Mouse (Mus musculus) left cerebral cortex, adult 11 months (tissue): ENCODE results near the gene Enpp3.
"Not testable (repeated sequence)": the region's sequence is repeated elsewhere in the genome, so short reads cannot be mapped to it uniquely, and the experiment has no call there.

Source experiments
- DNase-seq: peaks from one replicate; pipeline ENCODE4 v3.0.0; 2022; ENCODE audit warnings: low spot score

The Enpp3 gene

DNA sequence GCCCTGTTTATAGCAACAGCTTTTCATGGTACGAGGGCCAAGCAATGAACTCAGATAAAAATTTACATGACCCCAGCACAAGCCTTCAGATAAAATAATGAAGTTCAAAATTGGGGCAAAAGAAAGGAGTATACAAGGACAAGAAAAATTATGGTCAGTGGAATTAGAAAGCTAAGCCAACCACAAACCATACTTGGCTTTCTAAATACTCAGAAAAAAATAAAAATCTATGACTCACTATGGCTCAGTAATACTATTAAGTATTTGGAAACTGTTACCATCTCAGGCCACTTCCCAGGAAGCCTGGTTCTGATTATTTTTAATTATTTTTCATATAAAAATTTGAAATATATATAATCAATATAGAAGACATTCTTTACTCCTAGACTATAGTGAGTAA, 19.8 kb downstream of the Enpp3 start:
- DNase-seq = no peak

DNA sequence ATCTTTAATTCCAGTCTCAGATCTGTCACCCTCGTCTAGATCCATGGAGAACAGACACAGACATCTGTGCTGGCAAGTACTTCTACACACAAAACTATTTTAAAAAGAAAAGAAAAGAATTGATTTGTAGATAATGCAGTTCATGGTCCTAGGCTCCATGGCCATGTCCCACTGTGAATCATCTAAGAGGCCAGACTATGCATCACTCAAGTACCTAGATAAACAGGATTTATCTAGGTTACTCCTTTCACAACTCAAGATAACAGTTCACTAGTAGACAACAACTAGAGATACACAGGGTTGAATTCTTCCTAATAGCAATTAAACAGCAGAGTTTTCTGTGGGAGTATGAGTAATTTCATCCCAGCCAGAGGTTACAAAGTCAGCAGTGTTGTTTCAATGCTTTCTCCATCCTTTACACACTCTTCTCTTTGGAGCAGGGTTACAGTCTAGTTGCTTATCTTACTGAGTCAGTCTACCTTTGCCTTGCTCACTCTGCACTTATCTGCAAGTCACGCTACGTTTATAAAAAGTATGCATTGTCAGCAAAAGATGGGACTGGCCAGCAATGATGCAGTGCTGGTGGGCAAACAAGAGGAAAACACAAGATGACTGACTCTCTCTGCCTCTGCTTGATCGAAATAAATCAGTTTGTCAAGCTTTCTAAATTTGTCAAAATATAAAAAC, 20.5 kb downstream of the Enpp3 start:
- DNase-seq = no peak

DNA sequence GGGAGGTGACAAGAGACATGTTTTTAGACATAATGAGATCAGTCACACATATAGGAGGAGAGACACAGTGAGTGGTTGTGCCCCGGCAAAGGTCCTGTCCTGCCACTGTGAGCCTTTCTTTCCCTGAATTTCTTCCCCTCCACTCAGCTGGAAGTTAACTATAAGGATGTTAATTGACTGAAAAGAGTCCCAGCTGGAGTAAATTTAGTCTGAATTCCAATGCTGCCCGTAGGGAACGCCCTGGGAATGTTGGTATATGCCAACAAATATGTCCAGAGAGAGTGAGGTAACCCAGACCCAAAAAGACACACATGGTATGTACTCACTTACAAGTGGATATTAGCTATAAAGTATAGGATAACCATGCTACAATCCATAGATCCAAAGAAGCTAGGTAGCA, 23.1 kb downstream of the Enpp3 start:
- no peak for DNase-seq

DNA sequence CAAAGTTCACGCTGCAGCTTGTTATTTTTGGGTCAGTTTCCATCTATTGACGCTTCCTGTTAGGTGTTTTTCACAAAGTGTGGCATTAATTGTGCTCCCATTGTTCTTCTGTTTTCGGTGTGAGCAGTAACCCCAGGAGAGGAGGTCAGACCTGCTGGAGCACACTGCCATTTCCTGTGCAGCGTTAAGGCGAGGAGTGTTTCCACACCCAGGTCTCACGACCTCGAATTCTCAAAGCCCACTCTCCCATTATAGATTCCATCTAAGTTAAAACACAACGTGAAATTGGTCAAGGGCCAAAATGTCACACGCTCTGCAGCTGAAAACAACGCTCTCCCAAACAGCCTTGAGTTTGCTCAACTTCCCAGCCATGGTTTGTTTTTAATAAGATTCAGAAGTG, 32.0 kb downstream of the Enpp3 start:
- DNase-seq = no peak

DNA sequence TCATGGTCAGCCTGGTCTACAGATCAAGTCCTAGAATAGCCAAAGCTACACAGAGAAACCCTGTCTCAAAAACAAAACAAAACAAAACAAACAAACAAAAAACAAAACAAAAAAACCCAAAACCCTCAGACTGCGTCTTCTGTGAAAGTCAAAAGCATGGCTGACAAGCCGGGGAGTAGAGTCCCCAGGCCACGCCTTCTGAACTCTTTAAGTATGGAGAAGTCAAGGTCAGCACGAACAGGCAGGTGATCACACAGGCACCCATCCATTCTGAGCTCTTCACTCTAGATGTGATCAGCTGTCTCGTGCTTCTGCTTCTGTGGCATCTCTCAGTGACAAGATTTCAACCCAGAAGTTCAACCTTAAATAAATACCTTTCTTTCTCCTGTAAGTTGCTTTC, 35.9 kb downstream of the Enpp3 start:
- DNase-seq = no peak

DNA sequence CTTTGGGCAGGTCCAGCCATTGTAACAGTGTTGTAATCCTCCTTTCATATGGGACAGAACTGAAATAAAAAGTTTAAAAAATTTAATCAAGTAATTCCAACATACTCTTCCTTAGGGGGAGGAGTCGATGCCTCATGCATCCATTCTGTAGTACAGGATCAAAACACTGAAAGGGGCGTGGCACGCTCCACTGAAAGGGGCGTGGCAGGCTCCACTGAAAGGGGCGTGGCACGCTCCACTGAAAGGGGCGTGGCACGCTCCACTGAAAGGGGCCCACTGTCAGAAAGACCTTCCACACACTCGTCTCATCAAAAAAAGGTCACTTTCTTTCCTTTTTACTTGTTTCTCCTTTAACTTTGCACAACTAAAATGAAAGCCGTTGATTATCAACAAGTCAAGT, 36.7 kb downstream of the Enpp3 start:
- no peak for DNase-seq

DNA sequence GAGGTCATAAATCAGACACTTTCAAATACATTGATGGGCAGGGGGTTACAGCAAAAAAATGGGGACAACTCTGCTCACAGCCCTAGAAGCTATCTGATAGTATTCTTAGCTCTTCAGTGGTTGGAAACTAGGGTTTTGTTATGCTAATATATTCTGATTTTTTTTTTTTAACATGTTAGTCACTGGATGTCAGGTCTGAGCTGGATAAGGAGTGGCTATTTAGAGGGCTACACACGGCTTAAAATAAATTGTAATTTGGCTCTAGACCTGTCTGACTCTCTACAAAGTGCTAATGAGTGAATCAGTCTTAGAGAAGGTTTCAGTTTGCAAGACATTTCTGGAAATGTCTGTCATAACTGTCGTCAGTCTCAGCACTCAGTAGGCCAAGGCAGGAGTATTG, 37.5 kb downstream of the Enpp3 start:
- DNase-seq = no peak

DNA sequence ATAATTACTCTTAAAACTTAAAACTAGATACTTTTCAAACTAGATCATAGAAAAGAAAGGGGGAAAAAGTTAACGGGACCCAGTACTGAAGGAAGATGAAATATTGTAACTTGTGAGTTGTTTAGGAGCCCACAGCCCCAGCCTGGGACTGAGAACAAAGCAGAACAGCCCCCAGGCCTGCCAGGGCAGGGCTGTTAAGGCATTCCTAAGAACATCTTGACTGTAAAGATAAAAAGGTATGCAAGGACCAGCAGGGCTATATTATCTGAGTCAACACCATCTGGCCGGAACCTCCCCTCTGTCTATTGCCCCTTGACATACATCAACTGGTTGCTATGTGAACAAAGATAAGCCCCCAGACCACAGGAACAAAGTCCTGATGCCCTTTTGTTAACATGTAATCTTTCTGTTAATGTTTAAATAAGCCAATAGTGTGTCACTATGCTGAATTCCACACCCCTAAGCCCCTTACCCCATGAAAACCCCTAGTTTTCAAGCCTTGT, 39.8 kb downstream of the Enpp3 start:
- DNase-seq = not testable (repeated sequence)

DNA sequence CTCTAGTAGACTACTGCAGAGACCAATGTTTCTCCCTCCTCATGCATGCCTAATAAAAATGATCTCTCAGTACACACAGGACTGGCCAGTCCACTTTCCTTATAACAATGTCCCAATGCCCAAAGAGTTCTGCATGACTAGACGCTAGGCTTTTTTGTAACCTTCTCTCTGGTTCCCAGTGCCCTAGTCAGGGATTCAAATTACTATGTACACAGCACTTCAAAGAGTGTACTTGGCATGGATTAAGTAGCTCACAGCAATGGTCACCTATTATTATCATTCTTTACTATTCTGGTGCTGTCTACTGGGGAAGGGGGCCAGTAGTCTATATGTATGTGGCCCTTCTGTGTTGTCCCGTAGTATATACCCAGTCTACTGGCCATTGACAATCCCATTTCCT, 40.8 kb downstream of the Enpp3 start:
- no peak for DNase-seq

DNA sequence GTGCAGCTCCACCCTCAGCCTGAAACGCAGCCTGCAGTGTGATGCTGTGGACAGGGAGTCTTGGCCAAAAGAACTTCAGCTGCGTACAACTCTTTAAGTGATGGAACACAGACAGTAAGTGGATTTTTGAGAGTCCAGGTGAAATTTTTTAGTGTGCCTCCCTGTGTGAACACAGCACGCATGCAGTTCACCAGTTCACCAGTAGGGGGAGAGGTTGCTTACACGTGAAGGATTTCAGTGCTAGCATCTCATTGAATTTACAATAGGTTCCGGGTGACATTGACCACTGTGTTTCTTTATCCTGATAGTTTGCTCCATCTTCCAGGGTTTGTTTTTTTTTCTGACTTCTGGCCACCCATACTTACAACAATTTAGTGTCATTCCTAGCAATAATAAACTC, 45.4 kb downstream of the Enpp3 start:
- peak; percentile 8 for DNase-seq

DNA sequence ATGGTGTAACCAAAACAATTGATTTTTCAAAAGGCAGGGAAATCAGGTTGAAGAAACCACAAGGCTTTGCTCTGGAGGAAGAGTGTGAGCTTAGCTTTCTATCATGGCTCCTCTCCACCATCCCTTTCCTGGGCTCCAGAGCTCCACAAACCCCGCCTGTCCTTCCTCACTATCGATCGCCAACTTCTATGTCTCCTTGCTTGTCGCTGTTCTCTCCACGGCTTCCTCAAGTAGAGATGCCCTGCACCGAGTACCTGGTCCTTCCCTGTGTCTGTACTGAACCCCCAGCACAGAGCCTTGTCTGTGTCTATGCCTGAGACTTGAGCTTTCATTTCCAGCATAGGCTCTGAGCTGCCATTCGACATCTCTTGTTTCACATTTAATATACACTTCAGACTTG, 49.9 kb downstream of the Enpp3 start:
- DNase-seq = no peak

DNA sequence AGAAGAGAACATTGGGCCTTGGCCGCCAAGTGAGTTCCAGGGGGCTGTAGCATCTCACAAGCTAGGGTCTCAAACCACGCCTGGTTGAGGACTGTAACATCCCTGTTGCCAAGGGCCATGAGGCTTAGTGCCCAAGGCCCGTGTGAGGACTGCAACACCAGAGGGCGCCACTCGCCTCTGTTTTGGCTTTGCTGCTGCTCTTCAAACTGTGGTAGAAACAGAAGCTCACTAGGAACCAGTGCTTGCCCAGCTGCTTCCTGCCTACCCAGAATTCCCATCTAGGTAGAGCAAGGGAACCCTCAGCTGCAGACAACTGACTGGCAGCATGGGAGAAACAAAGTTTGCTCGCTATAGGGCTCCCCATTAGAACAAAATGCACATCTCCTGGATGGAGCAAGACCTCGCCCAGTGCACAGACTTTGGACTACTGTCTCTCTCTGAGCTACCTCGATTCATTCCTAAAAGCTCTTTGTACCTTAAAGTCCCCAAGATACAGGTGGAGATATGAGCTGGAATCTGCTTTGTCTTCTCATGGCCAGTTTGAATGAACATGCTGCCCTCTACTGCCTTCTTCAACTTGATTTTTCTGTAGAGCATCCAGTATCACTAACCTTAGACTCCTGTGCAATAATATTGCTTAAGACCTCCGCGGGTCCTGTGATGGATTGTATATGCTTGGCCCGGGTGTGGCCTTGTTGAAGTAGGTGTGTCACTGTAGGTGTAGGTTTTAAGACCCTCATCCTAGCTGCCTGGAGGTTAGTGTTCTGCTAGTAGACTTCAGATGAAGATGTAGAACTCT, 52.7 kb downstream of the Enpp3 start:
- peak; percentile 8 for DNase-seq

DNA sequence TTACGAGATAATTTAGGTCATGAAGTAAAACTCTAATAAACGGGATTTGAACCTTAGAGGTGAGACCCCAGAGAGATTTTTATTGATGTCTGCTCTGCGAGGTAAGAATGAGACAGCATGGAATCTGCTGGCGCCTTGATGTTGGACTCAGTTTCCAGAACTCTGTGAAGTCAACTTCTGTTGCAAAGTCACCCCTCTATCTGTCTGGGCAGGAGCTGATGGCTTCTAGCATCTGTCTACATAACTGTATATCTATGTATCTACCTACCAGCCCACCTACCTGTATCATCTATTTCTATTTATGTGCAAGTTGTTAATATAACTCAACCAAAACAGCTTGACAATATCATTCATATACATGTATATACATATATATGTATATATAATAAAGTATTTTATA, 57.3 kb downstream of the Enpp3 start:
- DNase-seq = no peak

DNA sequence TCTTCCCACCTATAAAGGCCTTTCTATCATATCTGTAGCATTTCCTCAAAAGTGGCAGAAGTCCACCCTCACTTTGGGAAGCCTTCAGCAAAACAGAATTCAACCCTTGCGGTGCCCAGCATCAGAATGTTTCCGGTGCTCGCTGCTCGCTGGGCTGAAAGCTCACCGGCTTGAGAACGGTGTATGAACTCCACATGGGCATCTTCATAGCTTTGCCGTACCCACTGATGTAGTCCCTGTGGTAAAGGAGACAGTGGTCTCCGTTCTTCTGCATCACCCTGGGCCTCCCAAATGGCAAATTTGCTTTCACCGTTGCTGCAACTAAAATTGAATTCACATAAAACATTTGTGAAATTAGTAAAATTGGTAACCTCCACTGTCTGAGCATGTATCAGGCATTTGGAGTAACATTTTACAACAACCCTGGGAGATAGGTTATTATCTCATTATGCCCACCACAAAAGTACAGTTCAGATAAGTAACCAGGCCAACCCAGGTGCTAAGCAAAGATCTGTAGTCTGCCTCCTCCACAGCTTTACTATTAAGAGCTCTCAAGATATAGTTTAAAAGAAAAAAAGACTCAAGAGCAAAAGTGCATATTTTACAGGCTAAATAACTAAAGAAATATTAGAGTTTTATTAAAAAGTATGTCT, 57.9 kb downstream of the Enpp3 start:
- no peak for DNase-seq

DNA sequence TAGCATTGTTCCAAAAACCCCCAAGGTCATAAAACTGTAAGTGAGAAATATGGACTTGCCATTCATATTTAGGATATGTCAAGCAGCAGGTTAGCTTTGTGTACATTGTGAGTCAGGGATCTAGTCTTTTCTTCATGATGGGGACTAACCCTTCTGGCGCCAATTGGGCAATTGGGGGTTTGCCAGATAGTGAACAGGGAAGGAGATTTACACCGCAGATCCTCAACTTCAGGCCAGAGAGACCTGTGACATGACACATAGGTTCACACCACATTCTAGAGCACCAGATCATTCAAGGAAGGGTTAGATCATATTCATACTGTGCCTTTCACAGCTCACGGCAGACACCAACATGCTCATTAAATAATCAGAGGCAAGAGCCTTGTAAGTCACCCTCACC, 58.7 kb downstream of the Enpp3 start:
- DNase-seq = no peak

DNA sequence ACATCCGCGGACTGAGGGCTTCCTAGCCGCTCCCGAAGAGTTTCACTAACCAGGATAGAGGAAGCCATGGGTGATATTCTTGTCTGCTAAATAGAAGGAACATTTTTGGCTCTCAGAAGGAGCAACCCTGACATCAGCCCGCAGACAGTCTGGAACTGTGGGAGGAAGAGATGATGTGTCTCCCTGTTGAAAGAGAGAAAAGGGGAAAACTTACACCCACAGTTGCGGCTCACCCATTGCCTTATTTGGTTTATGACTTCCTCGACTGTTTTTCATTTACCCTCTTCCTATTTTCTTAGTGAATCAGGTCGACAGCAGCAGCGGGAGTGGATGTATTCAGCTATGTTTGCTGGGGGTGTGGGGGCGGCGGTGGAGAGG, 64.0 kb downstream of the Enpp3 start:
- no peak for DNase-seq

DNA sequence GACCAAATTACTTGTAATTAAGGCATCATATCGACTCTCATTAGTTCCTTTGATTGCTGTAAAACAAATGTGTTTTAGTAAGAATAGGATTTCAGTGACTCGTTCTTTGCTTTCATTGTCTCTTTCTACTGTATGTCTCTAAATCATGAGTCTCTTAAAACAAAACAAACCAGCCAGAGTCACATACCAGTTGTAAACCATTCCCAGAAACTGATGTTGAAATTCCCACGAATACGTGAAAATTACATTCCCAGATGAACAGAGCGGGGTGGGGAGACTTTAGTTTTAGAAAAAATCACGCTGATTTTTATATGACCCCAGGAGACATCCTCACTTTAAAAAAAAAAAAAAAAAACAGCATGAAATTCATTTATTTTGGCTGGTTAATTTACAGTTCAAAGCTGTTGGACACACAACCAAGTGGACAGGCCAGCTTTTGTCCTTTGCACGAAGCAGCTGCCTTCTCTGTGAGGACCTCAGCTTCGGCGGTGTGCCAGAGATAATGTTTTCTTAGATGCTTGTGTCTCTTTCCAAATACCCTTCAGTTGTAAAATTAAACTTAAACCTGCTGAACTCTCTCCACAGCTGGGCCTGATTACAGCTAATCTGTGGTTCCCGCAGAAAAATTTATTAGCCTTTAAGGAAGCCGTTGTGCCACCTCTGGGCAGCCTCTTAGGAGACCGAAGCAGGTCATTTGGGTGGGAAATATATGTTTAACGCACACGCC, 64.5 kb downstream of the Enpp3 start:
- no peak for DNase-seq

DNA sequence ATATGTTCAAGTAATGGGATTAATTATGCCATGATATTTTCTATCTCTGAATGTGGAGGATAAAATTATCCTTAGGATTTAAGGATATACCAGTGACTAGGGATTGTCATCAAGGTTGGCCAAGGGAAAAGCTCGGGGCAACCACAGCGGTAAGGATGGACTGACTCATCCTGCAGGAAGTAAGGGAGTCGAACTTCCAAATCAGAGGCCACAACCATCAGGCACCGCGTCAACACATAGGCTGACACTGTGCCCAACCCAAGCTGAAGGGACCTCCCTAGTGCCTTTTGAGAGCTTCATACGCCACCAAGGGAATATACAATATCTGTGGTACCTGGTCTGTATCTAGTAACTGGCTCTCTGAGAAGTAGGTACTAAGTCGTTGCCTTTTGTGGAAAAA, 73.1 kb downstream of the Enpp3 start:
- no peak for DNase-seq

DNA sequence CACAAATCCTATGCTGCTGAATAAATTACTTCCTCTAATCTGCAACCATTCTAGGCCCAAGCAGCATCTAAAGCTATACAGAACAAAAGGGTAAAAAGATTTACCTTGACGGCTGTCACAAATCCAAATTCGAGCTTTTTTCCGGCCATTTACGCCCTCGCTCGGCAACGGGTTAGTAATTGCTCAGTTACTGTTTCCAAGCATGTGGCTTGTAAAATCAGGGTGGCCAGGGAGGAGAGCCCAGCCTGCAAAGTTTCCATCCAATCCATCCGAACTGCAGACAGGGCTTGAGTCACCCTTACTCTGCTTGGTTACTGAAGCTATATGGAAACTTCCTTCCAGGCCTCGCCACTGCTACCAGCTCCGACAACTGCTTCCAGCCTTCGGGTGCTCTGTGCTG, 74.9 kb downstream of the Enpp3 start:
- DNase-seq = no peak

DNA sequence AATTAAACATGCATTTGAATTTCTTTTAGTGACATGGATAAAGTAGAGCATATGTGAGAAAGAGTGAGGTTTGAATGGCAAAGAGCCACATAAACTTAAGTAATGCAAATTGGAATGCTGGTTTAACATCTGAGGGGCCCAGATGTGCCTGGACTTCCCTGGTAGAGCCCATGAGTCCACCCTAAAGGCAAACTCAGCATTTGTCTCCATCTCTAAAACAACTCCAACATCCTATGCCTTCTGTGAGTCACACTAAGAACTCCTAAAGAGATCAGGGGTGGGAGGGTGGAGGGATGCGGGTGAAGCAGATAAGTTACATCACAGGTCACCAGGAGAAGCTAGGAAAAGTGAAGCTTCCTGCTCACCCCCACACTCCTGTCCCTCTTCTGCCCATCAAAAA, 76.6 kb downstream of the Enpp3 start:
- DNase-seq = no peak

DNA sequence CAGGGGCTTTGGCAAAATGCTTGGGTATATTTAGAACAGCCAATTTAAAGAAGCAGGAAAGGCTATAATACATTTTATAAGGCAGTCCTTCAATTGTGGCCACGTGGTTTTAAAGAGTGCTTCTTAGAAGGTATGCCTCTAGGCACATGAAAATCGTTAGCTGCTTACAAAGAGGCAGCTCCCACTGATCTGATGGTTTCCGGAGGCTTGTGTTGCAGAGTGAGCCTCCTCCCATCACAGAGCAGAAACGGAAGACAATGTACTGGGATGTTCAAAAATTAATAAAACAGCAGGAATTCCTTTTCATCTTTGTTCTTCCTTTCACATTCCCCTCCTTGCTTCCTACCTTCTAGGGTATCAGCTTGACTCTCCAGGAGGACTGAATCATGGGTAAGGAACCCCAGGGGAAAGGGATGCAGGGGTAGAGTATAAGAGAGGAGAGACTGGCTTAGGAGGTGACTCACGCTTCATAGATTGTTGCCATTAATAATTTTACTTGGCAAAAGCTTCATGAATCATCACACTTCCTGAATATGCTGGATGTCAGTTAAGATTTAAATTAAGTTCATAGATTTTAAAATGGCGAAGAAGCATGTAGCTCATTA, 77.4 kb downstream of the Enpp3 start:
- no peak for DNase-seq

DNA sequence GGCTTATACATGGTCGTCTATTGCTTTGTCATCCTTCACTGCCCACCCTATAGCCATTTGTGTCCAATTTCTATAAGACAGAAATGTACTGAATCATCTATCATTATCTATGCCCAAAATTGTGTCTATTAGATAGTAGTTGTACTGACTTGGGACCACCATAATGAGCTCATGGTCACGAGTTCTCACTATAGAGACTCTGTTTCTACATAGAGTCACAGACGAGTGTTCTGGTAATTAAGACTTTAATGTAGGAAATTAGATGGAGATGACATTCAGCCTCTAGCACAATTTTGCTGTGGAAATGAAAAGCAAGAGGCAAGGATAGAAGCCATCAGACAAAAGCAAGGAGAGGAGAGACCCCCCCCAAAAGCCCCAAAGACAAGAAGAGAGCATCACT, 78.0 kb downstream of the Enpp3 start:
- no peak for DNase-seq
